Mouse (Mus musculus) testis, adult 2 months (tissue): ENCODE data around the gene Cideb.

ENCODE experiments used
- CTCF ChIP-seq: fragments of 200-500 bp; IDR thresholded peaks from 2 replicates; pipeline ENCODE4 v1.5.1; 2012; ENCODE audit warnings: low read depth, mild to moderate bottlenecking, inconsistent platforms, low read length, moderate library complexity; ENCODE audit not compliant: control insufficient read depth, insufficient read depth, insufficient replicate concordance
- POLR2A ChIP-seq: fragments of 200-500 bp; IDR thresholded peaks from 2 replicates; pipeline ENCODE4 v1.6.1; 2012; ENCODE audit warnings: low read depth, mild to moderate bottlenecking, inconsistent platforms, low read length, moderate library complexity; ENCODE audit not compliant: control insufficient read depth

- TF ChIP-seq CTCF (no peak), POLR2A (no peak)
Observed at GRCm38 (mm10) chr14:55722438-55722945, 35.8 kb downstream of the Cideb start.
